Mouse (Mus musculus): ENCODE data around the gene Slc38a4. TPM values are rescaled to one million over a fixed set of nuclear protein-coding genes. Genes with fewer than 3 reads are reported as not detected.

The Slc38a4 gene
- polyA plus RNA-seq, 1 experiment from 2014 or later: 2.8 TPM

DNA sequence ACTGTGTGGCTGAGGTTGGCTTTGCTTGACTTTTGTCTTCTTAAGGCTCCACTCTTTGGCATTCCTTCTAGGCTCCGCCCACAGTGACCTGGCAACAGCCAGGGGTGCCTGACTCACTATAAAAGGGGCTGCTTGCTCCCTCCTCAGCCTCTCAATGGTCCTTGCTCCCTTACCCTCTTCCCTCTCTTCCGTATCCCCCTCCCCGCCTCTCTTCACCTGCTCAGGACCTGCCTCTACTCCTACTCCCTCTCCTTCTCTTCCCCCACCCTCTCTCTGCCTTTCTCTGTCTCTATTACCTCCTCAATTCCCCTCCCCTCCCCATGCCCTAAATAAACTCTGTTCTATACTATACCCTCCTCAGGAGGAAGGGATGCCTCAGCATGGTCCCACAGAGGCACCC lies 20.3 kb upstream of the Slc38a4 start:
- H3K9me3 ChIP-seq (ENCODE audit: control insufficient read depth, low read length): no peaks in the 10 kb centered on the region
- H3K36me3 ChIP-seq (ENCODE audit: control insufficient read depth, insufficient read depth, low read length): no peaks in the 10 kb centered on the region
- H3K27ac ChIP-seq (ENCODE audit: low read depth, low read length): no peak overlapping the region
- no peak overlapping the region for H3K4me2 ChIP-seq (ENCODE audit: low read length)
- H3K4me3 ChIP-seq (ENCODE audit: low read length): no peak overlapping the region
- 90% methylated on average over 3 of the region's 3 CpGs for WGBS
- no peak overlapping the region for H3K9ac ChIP-seq (ENCODE audit: low read depth, low read length)
- H3K4me1 ChIP-seq (ENCODE audit: control insufficient read depth, insufficient read depth, low read depth, low read length): no peaks in the 10 kb centered on the region
- H3K27me3 ChIP-seq (replicated peaks; ENCODE audit: control insufficient read depth, insufficient read depth, low read length): no peaks in the 10 kb centered on the region
- ATAC-seq: no peak

DNA sequence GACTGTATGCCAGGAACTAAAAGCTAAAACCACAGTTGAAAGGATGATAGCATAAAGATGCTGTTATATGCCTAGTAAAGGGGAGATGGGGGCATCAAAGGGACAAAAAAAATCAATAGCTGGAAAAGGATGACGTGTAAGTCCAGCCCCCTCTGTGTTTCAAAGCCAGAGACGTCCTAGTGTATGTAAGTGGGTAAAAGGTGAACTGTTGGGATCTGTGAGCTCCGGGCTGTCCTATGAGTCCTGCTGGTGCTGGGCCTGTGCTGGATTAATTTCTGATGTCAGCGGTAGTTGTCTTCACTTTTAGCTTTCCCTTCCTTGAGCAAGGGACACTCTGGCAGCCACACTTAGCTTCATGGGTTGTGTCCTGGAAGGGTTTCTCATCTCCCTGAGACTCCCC lies 19.5 kb upstream of the Slc38a4 start:
- Histone ChIP-seq H3K36me3 (ENCODE audit: control insufficient read depth, insufficient read depth, low read length) (no peaks in the 10 kb centered on the region), H3K4me3 (ENCODE audit: low read length) (no peak overlapping the region), H3K9me3 (ENCODE audit: control insufficient read depth, low read length) (no peaks in the 10 kb centered on the region), H3K9ac (ENCODE audit: low read depth, low read length) (no peak overlapping the region), H3K4me1 (ENCODE audit: control insufficient read depth, insufficient read depth, low read depth, low read length) (no peaks in the 10 kb centered on the region), H3K27me3 (replicated peaks; ENCODE audit: control insufficient read depth, insufficient read depth, low read length) (no peaks in the 10 kb centered on the region), H3K27ac (ENCODE audit: low read depth, low read length) (no peak overlapping the region), H3K4me2 (ENCODE audit: low read length) (no peak overlapping the region)
- WGBS: 73% methylated on average over 4 of the region's 4 CpGs
- ATAC-seq: no peak

DNA sequence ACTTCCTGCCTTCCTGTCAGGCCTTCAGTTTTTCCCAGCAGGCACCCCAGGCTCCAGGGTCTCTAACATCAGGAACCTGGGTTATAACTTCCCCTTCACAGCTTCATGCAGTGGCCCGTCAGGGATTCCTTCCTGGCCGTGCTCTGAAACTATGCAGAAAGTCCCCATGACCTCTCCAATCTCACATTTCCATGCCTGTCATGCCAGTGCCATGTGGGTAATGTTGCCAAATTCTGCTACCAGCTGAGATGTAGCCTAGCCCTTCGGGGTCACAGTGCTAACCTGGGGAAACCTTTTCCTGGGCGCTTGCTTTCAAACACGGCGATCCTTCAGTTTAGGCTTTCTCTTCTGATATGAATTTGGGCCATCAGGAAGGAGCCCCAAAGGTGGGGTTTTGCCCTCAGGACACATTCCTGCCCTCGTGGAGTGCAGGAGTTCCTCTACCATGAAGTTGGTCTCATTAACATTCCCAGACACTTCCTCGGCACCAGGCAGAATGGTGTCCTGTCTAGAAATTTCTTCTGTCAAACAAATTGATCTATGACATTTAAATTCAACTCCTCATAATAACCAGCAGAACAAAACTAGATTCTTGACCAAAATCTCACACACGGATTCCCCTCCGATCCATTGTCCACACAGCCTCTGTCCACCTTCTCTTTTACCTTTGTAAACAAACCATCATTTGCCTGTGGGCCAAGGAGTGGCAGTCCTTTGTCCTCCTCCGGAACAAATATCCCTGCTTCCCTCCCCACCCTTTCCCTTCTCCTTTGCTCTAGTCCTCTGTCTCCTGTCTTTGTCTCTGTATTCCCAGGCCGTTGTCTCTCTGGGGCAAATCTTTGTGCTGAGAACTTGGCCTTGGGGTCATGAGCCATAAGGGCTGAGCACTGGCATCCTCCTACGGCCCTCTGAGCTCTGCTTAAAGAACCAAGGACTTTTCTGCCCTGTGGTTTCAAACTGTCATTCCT lies 17.4 kb upstream of the Slc38a4 start:
- Histone ChIP-seq H3K9me3 (ENCODE audit: control insufficient read depth, low read length) (no peaks in the 10 kb centered on the region), H3K27me3 (replicated peaks; ENCODE audit: control insufficient read depth, insufficient read depth, low read length) (no peaks in the 10 kb centered on the region), H3K9ac (ENCODE audit: low read depth, low read length) (no peak overlapping the region), H3K4me2 (ENCODE audit: low read length) (no peak overlapping the region), H3K36me3 (ENCODE audit: control insufficient read depth, insufficient read depth, low read length) (no peaks in the 10 kb centered on the region), H3K4me1 (ENCODE audit: control insufficient read depth, insufficient read depth, low read depth, low read length) (no peaks in the 10 kb centered on the region), H3K4me3 (ENCODE audit: low read length) (no peak overlapping the region), H3K27ac (ENCODE audit: low read depth, low read length) (no peak overlapping the region)
- 69% methylated on average over 13 of the region's 13 CpGs for WGBS
- no peak for ATAC-seq

DNA sequence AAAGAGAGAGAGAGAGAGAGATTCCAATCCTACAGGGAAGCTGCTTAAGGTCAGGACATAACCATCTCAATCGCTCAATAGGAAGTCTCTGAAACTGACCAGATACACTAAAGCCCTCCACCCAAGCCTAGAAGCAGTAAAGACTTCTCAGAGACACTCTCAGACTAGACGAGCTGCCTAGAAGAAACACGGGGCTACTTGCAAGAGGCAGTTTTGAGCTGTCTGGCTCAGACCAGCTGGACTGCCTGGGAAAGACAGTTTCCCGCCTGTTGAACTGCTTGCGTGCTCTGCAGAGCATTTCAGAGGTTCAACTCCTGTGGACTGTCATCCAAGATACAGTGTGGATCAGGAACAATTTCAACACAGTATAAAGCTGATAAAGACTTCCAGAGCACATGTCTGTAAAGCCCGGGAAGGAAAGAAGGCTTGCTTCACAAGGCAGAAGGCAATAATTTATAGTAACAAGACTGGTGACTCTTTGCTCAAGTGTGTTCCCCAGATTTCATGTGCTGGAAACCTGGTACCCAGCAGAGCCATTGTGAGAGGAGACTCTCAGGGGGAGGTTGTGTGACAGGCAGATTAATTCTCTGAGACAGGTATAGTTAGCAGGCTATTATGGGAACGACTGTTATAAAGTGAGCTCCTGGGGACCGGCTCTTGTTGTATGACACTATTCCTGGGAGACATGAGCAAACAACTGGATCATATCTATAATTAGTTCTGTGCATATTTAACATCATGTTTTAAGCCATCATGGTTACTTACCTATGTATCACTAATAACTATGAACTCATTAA lies 11.8 kb upstream of the Slc38a4 start:
- H3K9ac ChIP-seq (ENCODE audit: low read depth, low read length): no peak overlapping the region
- 59% methylated on average over 8 of the region's 8 CpGs for WGBS
- ATAC-seq: no peak

DNA sequence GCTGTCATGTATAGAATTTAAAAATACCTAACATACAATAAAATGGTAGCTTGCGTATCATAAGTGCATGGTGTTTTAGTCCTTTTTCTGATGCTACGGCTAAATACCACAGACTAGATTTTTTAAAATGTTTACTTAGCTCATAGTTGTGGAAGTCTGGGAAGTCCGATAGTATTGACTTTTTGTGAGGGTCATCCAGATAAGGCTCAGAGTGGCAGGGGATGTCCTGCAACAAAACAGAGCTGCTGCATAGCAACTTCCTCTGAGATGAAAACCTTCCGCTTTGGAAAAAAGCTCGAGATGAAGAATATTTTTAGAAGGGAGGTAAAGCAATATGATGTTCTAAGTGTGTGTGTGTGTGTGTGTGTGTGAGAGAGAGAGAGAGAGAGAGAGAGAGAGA lies 11.2 kb upstream of the Slc38a4 start:
- H3K36me3 ChIP-seq (ENCODE audit: control insufficient read depth, insufficient read depth, low read length): no peaks in the 10 kb centered on the region
- WGBS: 79% methylated on average over 5 of the region's 5 CpGs

More for the DNA sequence above, 11.8 kb upstream of the Slc38a4 start:
- Histone ChIP-seq H3K4me2 (ENCODE audit: low read length) (no peak overlapping the region), H3K27me3 (replicated peaks; ENCODE audit: control insufficient read depth, insufficient read depth, low read length) (no peaks in the 10 kb centered on the region), H3K9me3 (ENCODE audit: control insufficient read depth, low read length) (no peaks in the 10 kb centered on the region), H3K4me3 (ENCODE audit: low read length) (no peak overlapping the region), H3K27ac (ENCODE audit: low read depth, low read length) (no peak overlapping the region), H3K4me1 (ENCODE audit: control insufficient read depth, insufficient read depth, low read depth, low read length) (no peaks in the 10 kb centered on the region), H3K36me3 (ENCODE audit: control insufficient read depth, insufficient read depth, low read length) (no peaks in the 10 kb centered on the region)

DNA sequence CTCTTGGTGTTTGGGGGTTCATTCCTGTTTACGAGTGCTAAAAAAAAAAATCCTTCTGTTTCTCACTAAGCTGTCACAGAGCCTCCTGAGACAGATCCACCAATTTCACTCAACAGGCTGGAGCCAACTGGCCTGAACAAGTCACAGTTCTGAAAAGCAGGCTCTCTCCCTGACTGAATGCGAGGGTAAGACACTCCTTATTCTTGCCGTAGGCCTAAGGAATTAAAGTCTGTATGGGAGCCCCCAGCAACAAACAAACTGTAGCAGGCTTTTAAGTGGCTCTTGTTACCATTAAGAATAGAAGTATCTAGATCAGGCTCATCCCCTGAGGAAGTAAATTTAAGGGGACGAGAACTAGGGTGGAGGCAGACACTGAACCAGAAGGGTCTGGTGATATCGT lies 7.5 kb upstream of the Slc38a4 start:
- Histone ChIP-seq H3K27ac (ENCODE audit: low read depth, low read length) (no peak overlapping the region), H3K27me3 (replicated peaks; ENCODE audit: control insufficient read depth, insufficient read depth, low read length) (no peaks in the 10 kb centered on the region), H3K9me3 (ENCODE audit: control insufficient read depth, low read length) (no peaks in the 10 kb centered on the region), H3K36me3 (ENCODE audit: control insufficient read depth, insufficient read depth, low read length) (no peaks in the 10 kb centered on the region), H3K9ac (ENCODE audit: low read depth, low read length) (no peak overlapping the region), H3K4me1 (ENCODE audit: control insufficient read depth, insufficient read depth, low read depth, low read length) (no peaks in the 10 kb centered on the region), H3K4me3 (ENCODE audit: low read length) (no peak overlapping the region), H3K4me2 (ENCODE audit: low read length) (no peak overlapping the region)
- 92% methylated on average over 5 of the region's 5 CpGs for WGBS
- ATAC-seq: no peak

More for the DNA sequence above, 11.2 kb upstream of the Slc38a4 start:
- Histone ChIP-seq H3K4me1 (ENCODE audit: control insufficient read depth, insufficient read depth, low read depth, low read length) (no peaks in the 10 kb centered on the region), H3K9me3 (ENCODE audit: control insufficient read depth, low read length) (no peaks in the 10 kb centered on the region), H3K9ac (ENCODE audit: low read depth, low read length) (no peak overlapping the region), H3K4me3 (ENCODE audit: low read length) (no peak overlapping the region), H3K4me2 (ENCODE audit: low read length) (no peak overlapping the region), H3K27me3 (replicated peaks; ENCODE audit: control insufficient read depth, insufficient read depth, low read length) (no peaks in the 10 kb centered on the region), H3K27ac (ENCODE audit: low read depth, low read length) (no peak overlapping the region)
- ATAC-seq: no peak

DNA sequence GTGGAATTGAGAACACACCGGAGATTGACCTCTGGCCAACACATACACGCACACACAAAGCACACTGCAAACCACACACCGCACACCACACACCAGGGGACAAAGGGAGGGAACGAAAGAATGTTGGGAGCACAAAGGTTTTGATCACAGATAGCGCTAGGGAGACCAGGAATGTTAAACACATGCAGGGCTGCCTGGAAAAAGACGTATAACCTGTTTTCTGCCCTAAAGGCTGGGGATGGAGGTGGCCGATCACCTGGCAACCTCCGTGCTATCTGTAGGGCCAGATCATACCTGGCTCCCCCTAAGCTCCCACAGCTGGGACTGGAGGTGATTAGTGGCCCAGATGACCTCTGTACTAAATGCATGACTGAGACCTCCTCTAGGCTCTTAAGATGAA lies 5.2 kb upstream of the Slc38a4 start:
- no peak overlapping the region for H3K4me2 ChIP-seq (ENCODE audit: low read length)
- H3K9ac ChIP-seq (ENCODE audit: low read depth, low read length): no peak overlapping the region
- 89% methylated on average over 8 of the region's 8 CpGs for WGBS
- H3K27ac ChIP-seq (ENCODE audit: low read depth, low read length): no peak overlapping the region
- no peak for ATAC-seq
- H3K9me3 ChIP-seq (ENCODE audit: control insufficient read depth, low read length): no peaks in the 10 kb centered on the region
- no peaks in the 10 kb centered on the region for H3K27me3 ChIP-seq (replicated peaks; ENCODE audit: control insufficient read depth, insufficient read depth, low read length)
- no peaks in the 10 kb centered on the region for H3K4me1 ChIP-seq (ENCODE audit: control insufficient read depth, insufficient read depth, low read depth, low read length)
- H3K4me3 ChIP-seq (ENCODE audit: low read length): no peak overlapping the region
- no peaks in the 10 kb centered on the region for H3K36me3 ChIP-seq (ENCODE audit: control insufficient read depth, insufficient read depth, low read length)

DNA sequence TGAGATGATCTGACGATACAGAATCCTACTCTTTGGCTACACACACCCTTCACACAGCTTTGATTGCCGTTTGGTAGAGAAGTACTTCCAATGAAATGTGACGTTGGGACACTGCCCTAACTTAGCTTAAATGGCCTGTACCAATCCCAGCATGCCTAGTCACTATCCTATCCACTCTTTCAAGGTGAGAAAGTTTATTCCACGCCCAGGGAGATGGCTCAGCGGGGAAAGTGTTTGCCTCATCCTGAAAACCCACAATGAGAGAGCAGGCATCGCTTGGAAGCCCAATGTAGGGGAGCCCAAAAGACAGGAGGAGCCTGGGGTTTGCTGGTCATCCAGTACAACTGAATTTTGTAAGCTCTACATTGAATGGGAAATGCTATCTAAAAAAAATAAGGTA lies 4.8 kb upstream of the Slc38a4 start:
- Histone ChIP-seq H3K27me3 (replicated peaks; ENCODE audit: control insufficient read depth, insufficient read depth, low read length) (no peaks in the 10 kb centered on the region), H3K4me3 (ENCODE audit: low read length) (no peak overlapping the region), H3K9me3 (ENCODE audit: control insufficient read depth, low read length) (no peaks in the 10 kb centered on the region), H3K36me3 (ENCODE audit: control insufficient read depth, insufficient read depth, low read length) (no peaks in the 10 kb centered on the region), H3K27ac (ENCODE audit: low read depth, low read length) (no peak overlapping the region), H3K4me2 (ENCODE audit: low read length) (no peak overlapping the region), H3K9ac (ENCODE audit: low read depth, low read length) (no peak overlapping the region), H3K4me1 (ENCODE audit: control insufficient read depth, insufficient read depth, low read depth, low read length) (no peaks in the 10 kb centered on the region)
- WGBS: 91% methylated on average over 6 of the region's 6 CpGs
- no peak for ATAC-seq

DNA sequence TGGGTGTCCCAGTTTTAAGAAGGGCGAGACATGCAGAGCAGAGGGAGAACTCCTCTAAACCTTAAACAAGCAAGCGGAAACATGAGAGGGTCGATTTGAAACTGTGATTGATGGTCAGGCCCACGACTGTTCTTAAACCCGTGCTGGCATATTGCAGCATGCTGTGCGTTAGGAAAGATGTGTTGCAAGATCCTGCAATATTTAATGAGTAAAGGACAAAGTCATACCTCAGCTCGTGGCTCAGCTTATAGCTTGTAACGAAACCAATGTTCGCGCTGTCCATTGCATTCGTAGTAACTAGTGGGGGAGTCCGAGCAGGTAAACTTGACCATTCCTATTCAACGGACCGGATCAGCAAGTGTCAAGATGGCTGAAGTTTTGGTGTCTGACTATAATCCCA lies 4.3 kb upstream of the Slc38a4 start:
- Histone ChIP-seq H3K9me3 (ENCODE audit: control insufficient read depth, low read length) (peaks cover 2% of the 10 kb centered on the region; the same call in 1 of the 2 replicates), H3K36me3 (ENCODE audit: control insufficient read depth, insufficient read depth, low read length) (no peaks in the 10 kb centered on the region), H3K4me3 (ENCODE audit: low read length) (no peak overlapping the region), H3K4me1 (ENCODE audit: control insufficient read depth, insufficient read depth, low read depth, low read length) (no peaks in the 10 kb centered on the region; the same call in 1 of the 2 replicates), H3K27ac (ENCODE audit: low read depth, low read length) (no peak overlapping the region), H3K4me2 (ENCODE audit: low read length) (no peak overlapping the region), H3K9ac (ENCODE audit: low read depth, low read length) (no peak overlapping the region), H3K27me3 (replicated peaks; ENCODE audit: control insufficient read depth, insufficient read depth, low read length) (no peaks in the 10 kb centered on the region)
- 96% methylated on average over 14 of the region's 14 CpGs for WGBS
- no peak for ATAC-seq

Data from hindbrain, embryonic 16.5 days (tissue).